Mouse (Mus musculus) testis, adult 2 months (tissue): ENCODE data around the gene Zfp91. TPM values are rescaled to one million over a fixed set of nuclear protein-coding genes. Genes with fewer than 3 reads are reported as not detected.
A peak's percentile ranks its signal among the peaks of the same experiment; 100 is the strongest.

Experiments
- H3K27ac ChIP-seq: fragments of 200-500 bp; 2 replicates; pipeline ENCODE4 v1.5.1; 2012; ENCODE audit warnings: low read depth, low read length; ENCODE audit not compliant: control insufficient read depth, insufficient read depth
- H3K27me3 ChIP-seq: fragments of 200-500 bp; 2 replicates; pipeline ENCODE4 v1.6.1; 2012; ENCODE audit warnings: mild to moderate bottlenecking, low read length, moderate library complexity; ENCODE audit not compliant: control insufficient read depth, insufficient read depth
- H3K36me3 ChIP-seq: fragments of 200-500 bp; 2 replicates; pipeline ENCODE4 v1.6.1; 2012; ENCODE audit warnings: mild to moderate bottlenecking, low read length; ENCODE audit not compliant: control insufficient read depth, insufficient read depth
- H3K4me1 ChIP-seq: fragments of 200-500 bp; 2 replicates; pipeline ENCODE4 v1.6.1; 2012; ENCODE audit warnings: low read length; ENCODE audit not compliant: control insufficient read depth, insufficient read depth
- H3K4me3 ChIP-seq: fragments of 200-500 bp; 2 replicates; pipeline ENCODE4 v1.5.1; 2012; ENCODE audit warnings: low read depth, mild to moderate bottlenecking, low read length, moderate library complexity, mixed read lengths; ENCODE audit not compliant: control insufficient read depth
- CTCF ChIP-seq: fragments of 200-500 bp; IDR thresholded peaks from 2 replicates; pipeline ENCODE4 v1.5.1; 2012; ENCODE audit warnings: low read depth, mild to moderate bottlenecking, inconsistent platforms, low read length, moderate library complexity; ENCODE audit not compliant: control insufficient read depth, insufficient read depth, insufficient replicate concordance
- POLR2A ChIP-seq: fragments of 200-500 bp; IDR thresholded peaks from 2 replicates; pipeline ENCODE4 v1.6.1; 2012; ENCODE audit warnings: low read depth, mild to moderate bottlenecking, inconsistent platforms, low read length, moderate library complexity; ENCODE audit not compliant: control insufficient read depth
- polyA plus RNA-seq: library from polyadenylated mRNA; depleted of rRNA; stranded (reverse); fragments of >200 nt; gene quantifications from 2 replicates; pipeline ENCODE4 v1.2.3, GENCODE M21; 2012

The Zfp91 gene
- polyA plus RNA-seq, 1 experiment, result 48.5 TPM

DNA sequence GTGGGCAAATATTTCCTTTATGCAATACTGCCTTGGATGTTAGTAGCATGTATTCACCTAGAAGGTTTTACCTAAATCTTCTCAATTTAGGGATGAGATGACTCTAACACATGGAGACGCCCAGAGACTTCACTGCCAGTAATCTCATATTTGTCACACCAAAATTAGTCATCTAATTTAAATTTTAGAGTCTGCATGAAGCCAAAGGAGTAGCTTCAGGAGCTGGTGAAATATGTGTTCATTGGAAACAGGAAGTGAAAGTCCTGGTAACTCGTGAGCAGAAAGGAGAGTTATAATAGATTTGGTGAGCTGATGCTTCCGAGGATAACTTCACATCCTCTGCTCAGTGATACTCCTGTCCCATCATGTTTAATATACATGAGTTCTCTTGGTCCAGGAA lies 5.1 kb upstream of the Zfp91 start:
- Histone ChIP-seq H3K4me3 (no peak overlapping the region), H3K27me3 (no peaks in the 10 kb centered on the region), H3K27ac (no peak overlapping the region), H3K4me1 (no peaks in the 10 kb centered on the region), H3K36me3 (no peaks in the 10 kb centered on the region)
- TF ChIP-seq CTCF, result no peak
- no peak for TF ChIP-seq POLR2A

- H3K27me3 ChIP-seq, result no peaks in the 10 kb centered on the region
- no peak overlapping the region for H3K4me3 ChIP-seq
- TF ChIP-seq POLR2A (no peak), CTCF (no peak)
- no peak overlapping the region for H3K27ac ChIP-seq
- H3K4me1 ChIP-seq, result no peaks in the 10 kb centered on the region
- H3K36me3 ChIP-seq, result no peaks in the 10 kb centered on the region
These were observed 4.7 kb upstream of the Zfp91 start for GRCm38 (mm10) chr19:12800621-12801020.

- TF ChIP-seq POLR2A (no peak), CTCF (no peak)
- Histone ChIP-seq H3K36me3 (no peaks in the 10 kb centered on the region), H3K27me3 (no peaks in the 10 kb centered on the region), H3K4me1 (no peaks in the 10 kb centered on the region), H3K4me3 (no peak overlapping the region), H3K27ac (no peak overlapping the region)
These were observed 3.2 kb upstream of the Zfp91 start for GRCm38 (mm10) chr19:12799081-12799480.

DNA sequence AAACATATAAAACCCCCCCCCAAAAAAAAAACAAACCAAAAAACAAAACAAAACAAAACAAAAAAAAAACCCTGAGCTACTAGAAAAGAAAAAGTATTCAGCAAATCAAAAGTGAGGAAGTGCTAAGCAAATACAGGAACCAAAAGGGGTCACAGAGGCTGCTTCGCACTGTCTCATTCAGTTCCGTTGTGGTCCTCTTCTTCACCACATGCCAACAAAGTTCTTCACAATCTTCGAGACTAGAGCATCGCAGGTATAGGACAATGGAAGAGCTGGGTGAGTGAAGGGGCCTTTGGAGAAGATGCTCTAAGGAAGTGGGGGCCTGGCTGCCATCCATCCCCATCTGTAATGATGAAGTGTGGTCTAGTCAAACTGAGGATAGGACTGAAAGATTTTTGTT lies 2.5 kb upstream of the Zfp91 start:
- TF ChIP-seq POLR2A (no peak), CTCF (no peak)
- Histone ChIP-seq H3K4me1 (no peaks in the 10 kb centered on the region), H3K4me3 (peak overlapping the region; percentile 24), H3K36me3 (no peaks in the 10 kb centered on the region), H3K27ac (no peak overlapping the region), H3K27me3 (no peaks in the 10 kb centered on the region)

GRCm38 (mm10) chr19:12797071-12797470 lies 1.1 kb upstream of the Zfp91 start:
- TF ChIP-seq POLR2A, result no peak
- no peak for TF ChIP-seq CTCF
- Histone ChIP-seq H3K36me3 (no peaks in the 10 kb centered on the region), H3K4me1 (no peaks in the 10 kb centered on the region), H3K27me3 (no peaks in the 10 kb centered on the region), H3K27ac (peak overlapping the region; percentile 100), H3K4me3 (no peak overlapping the region; the same call in 1 of the 2 replicates)

- Histone ChIP-seq H3K27me3 (no peaks in the 10 kb centered on the region), H3K27ac (peak overlapping the region; percentile 100), H3K4me3 (peak overlapping the region; percentile 96), H3K4me1 (peaks cover 2% of the 10 kb centered on the region; the same call in 1 of the 2 replicates), H3K36me3 (no peaks in the 10 kb centered on the region)
- peak; percentile 39 for TF ChIP-seq POLR2A
- TF ChIP-seq CTCF, result no peak
These were observed 504 bp upstream of the Zfp91 start for GRCm38 (mm10) chr19:12796328-12796931.

DNA sequence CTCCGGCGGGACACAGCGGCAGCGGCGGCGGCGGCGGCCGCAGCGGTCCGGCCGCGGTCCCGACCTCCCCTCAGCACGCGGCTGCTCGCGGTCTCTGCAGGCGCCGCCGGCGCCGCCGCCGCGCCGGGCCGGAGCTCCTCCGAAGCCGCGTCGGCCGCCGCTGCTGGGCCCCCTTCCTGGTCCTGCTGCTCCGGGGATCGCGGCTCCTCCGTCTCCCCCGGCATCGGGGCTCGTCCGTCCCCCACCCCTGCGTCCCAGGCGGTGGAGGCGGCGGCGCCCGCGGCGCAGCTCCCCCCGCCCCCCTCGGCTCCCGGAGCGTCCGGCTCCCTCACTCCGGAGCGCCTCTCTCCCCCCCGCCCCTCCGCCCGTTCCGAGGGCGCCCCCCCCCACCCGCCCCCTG lies 816 bp downstream of the Zfp91 start:
- no peaks in the 10 kb centered on the region for H3K36me3 ChIP-seq
- no peak for TF ChIP-seq POLR2A
- TF ChIP-seq CTCF, result no peak
- peak overlapping the region; percentile 98 for H3K27ac ChIP-seq
- H3K27me3 ChIP-seq, result no peaks in the 10 kb centered on the region
- H3K4me1 ChIP-seq, result peaks cover 2% of the 10 kb centered on the region; the same call in 1 of the 2 replicates
- H3K4me3 ChIP-seq, result peak overlapping the region; percentile 95

DNA sequence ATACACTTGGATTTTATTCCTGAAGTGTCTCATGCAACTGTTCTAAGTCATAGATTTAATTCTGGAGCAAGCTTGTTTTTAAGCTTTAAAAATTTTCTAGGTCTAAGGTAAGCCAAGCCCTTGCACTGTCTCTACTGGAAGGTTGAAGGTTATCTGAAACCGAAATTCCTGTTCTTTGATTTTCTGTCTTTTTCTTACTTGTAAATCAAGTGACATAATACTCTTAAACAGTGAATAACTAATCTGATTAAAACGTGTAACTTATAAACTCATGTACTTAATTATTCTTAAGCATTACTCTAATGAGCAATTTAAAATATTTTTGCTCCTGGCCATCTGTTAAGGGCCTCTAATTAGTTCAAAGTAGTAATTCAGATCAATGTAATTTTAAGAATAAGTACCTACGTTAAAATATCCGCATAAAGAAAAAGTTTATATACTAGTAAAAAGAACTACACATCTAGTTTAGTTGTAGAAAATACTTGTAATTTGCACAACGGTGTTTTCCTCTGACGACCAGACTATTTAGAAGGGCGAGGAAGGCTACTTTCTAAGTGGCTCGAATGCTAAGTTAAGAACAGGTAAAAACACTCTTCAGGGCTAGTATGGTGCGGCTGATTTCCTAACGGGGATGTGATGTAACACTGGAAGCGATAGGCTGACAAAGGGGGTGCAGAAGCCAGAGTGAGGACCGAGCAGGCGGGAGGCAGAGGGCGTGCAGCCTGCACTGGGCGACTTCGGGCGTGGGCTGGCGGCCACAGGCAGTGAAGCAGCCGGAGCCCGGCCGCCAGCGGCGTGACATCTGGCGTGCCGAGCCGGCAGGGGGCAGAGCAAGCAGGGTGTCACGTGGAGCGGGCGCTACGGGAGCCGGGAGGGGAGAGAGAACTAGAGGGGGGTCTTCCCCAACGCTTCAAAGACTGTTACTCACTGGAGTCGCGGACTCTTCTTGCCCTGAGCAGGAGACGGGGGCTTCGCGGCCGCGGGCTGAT lies 1.6 kb downstream of the Zfp91 start:
- no peaks in the 10 kb centered on the region for H3K36me3 ChIP-seq
- peak; percentile 45 for TF ChIP-seq CTCF
- peak; percentile 76 for TF ChIP-seq POLR2A
- peak overlapping the region; percentile 98 for H3K27ac ChIP-seq
- H3K4me3 ChIP-seq, result peak overlapping the region; percentile 95
- no peaks in the 10 kb centered on the region for H3K27me3 ChIP-seq
- peaks cover 2% of the 10 kb centered on the region; the same call in 1 of the 2 replicates for H3K4me1 ChIP-seq
